Mouse (Mus musculus) midbrain, embryonic 14.5 days (tissue): Measurements from ENCODE around the gene Ap2s1. TPM values are rescaled to one million over a fixed set of nuclear protein-coding genes. Genes with fewer than 3 reads are reported as not detected.
"Not testable (repeated sequence)": the region's sequence is repeated elsewhere in the genome, so short reads cannot be mapped to it uniquely, and the experiment has no call there.

Source experiments
- ATAC-seq: fragments of 200-750 bp; cut with Nextera tagmentation; 2 replicates; pipeline ENCODE4 v1.8.0; 2017; ENCODE audit warnings: moderate number of reproducible peaks, moderate library complexity; ENCODE audit not compliant: low FRiP score, low TSS enrichment
- DNase-seq: peaks from one replicate; pipeline ENCODE4 v3.0.0-alpha.2; 2015
- H3K27ac ChIP-seq: fragments of 300-500 bp; sonication (generic); replicated peaks from 2 replicates; pipeline ENCODE4 v1.5.1; 2014; ENCODE audit warnings: mild to moderate bottlenecking, low read depth, low read length, moderate library complexity
- H3K27me3 ChIP-seq: fragments of 300-500 bp; sonication (generic); 2 replicates; pipeline ENCODE4 v1.6.1; 2014; ENCODE audit warnings: low read length, control low read depth, mixed read lengths; ENCODE audit not compliant: control insufficient read depth, insufficient read depth
- H3K36me3 ChIP-seq: fragments of 300-500 bp; sonication (generic); 2 replicates; pipeline ENCODE4 v1.6.1; 2014; ENCODE audit warnings: low read length, control low read depth; ENCODE audit not compliant: control insufficient read depth, insufficient read depth
- H3K4me1 ChIP-seq: fragments of 300-500 bp; sonication (generic); 2 replicates; pipeline ENCODE4 v1.6.1; 2014; ENCODE audit warnings: mild to moderate bottlenecking, antibody characterized with exemption, low read length, control low read depth; ENCODE audit not compliant: control insufficient read depth, insufficient read depth
- H3K4me2 ChIP-seq: fragments of 300-500 bp; sonication (generic); 2 replicates; pipeline ENCODE4 v1.6.1; 2014; ENCODE audit warnings: mild to moderate bottlenecking, low read length, moderate library complexity
- H3K4me3 ChIP-seq: fragments of 300-500 bp; sonication (generic); replicated peaks from 2 replicates; pipeline ENCODE4 v1.5.1; 2014; ENCODE audit warnings: low read depth, low read length
- H3K9ac ChIP-seq: fragments of 300-500 bp; sonication (generic); replicated peaks from 2 replicates; pipeline ENCODE4 v1.6.1; 2014; ENCODE audit warnings: mild to moderate bottlenecking, low read length, moderate library complexity
- H3K9me3 ChIP-seq: fragments of 300-500 bp; sonication (generic); 2 replicates; pipeline ENCODE4 v1.6.1; 2016; ENCODE audit warnings: low read length, control low read depth, mixed read lengths; ENCODE audit not compliant: control insufficient read depth
- WGBS: fragments of 180-500 bp; shearing (Covaris S2); extraction: QIAGEN DNeasy Blood & Tissue Kit; methylation state at CpG from one replicate; pipeline ENCODE4 v1.1.7; 2014; 5-methylcytosine and 5-hydroxymethylcytosine counted together
- polyA plus RNA-seq: library from polyadenylated mRNA; unstranded; fragments of >200 nt; fragmentation: Nextera tagmentation; extraction: Ambion mirVana; gene quantifications from 2 replicates; pipeline ENCODE4 v1.2.1, GENCODE M21; 2014

Gene Ap2s1
- polyA plus RNA-seq, 1 experiment from 2014 or later, result 431 TPM

- H3K36me3 ChIP-seq, result no peaks in the 10 kb centered on the region
- ATAC-seq (no peak), DNase-seq (no peak)
- no peaks in the 10 kb centered on the region for H3K9me3 ChIP-seq
- no peak overlapping the region for H3K9ac ChIP-seq
- no peak overlapping the region for H3K4me3 ChIP-seq
- H3K4me2 ChIP-seq, result no peak overlapping the region
- no peak overlapping the region for H3K27ac ChIP-seq
- H3K4me1 ChIP-seq, result no peaks in the 10 kb centered on the region
- H3K27me3 ChIP-seq, result no peaks in the 10 kb centered on the region
- WGBS, result 73% methylated on average over 13 of the region's 13 CpGs
Observed at GRCm38 (mm10) chr7:16712633-16713415, 25.4 kb upstream of the Ap2s1 start.

DNA sequence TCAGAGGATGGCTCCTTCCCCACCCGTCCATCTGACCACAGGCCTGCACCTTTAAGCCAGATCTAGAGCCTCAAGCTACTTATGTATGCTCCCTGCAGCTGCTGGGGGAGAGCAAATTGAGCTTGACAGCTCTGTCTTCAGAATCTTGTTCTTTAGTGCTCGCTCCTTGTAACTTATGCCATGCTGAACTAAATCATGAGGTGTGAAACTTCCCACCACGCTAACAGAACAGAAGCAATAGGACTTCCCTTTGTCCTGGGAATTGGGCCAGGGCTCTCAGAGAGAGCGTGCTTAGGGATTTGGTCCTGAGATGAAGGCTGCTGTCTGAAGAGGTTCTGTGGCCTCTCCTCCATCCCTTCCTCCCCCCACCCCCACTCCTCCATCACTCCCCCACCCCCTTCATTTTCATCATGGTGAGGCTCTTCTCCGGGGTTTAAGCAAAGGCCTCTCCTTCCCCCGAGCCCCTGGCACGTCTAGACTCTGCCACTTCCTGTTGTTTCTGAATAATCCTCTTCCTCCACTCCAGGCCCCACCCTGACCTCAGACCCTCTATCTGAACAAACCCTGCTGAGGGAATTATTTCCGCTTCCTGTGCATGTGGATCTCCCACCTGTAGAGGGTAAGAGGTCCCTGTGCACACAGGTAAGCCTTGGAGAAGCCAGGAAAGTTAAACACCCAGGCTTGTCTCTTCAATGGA, 21.6 kb upstream of the Ap2s1 start:
- H3K4me1 ChIP-seq, H3K9me3 ChIP-seq, H3K4me3 ChIP-seq, H3K27ac ChIP-seq, ATAC-seq, H3K27me3 ChIP-seq, DNase-seq, H3K36me3 ChIP-seq, H3K9ac ChIP-seq, H3K4me2 ChIP-seq: not testable (repeated sequence)
- 31% methylated on average over 7 of the region's 8 CpGs for WGBS

DNA sequence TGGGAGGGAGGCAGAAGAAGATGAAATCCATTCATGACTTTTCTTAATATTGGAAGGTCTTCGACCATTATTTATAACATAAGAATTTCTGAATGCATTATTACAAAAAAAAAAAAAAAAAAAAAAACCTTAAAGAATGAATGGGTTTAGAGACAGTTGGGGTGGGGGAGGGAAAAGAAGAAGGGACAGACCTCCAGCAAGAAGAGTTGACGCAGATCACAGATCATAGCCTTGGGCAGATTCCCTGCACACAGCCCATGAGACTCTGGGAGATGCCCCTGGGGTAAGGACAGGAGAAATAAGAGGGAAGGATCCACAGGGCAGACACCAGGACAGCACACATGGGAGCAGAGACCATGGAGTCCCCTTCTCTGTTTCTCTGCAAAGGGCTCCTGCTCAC, 16.6 kb upstream of the Ap2s1 start, which contains the start of gene Ceacam9:
Gene Ceacam9, plus strand, starts transcription at position 301 of the 400 bp plus-strand sequence.
- no peaks in the 10 kb centered on the region for H3K4me1 ChIP-seq
- H3K9ac ChIP-seq, result no peak within 1 kb of the TSS
- no peaks in the 10 kb centered on the region for H3K9me3 ChIP-seq
- H3K4me2 ChIP-seq, result no peak within 1 kb of the TSS
- no peaks in the 10 kb centered on the region for H3K36me3 ChIP-seq
- H3K27ac ChIP-seq, result no peak within 1 kb of the TSS
- 74% methylated on average over 2 of the region's 2 CpGs for WGBS
- ATAC-seq (no peak), DNase-seq (no peak)
- no peak within 1 kb of the TSS for H3K4me3 ChIP-seq
- H3K27me3 ChIP-seq, result no peaks in the 10 kb centered on the region

GRCm38 (mm10) chr7:16722490-16722889, 15.7 kb upstream of the Ap2s1 start:
- H3K27me3 ChIP-seq, ATAC-seq, H3K4me1 ChIP-seq, H3K27ac ChIP-seq, H3K36me3 ChIP-seq, H3K4me2 ChIP-seq, DNase-seq, H3K4me3 ChIP-seq, H3K9me3 ChIP-seq, H3K9ac ChIP-seq: not testable (repeated sequence)
- 66% methylated on average over 3 of the region's 3 CpGs for WGBS

GRCm38 (mm10) chr7:16728596-16729348, 9.4 kb upstream of the Ap2s1 start:
- peak overlapping the region; percentile 15 for H3K4me2 ChIP-seq
- no peaks in the 10 kb centered on the region for H3K27me3 ChIP-seq
- H3K4me1 ChIP-seq, result no peaks in the 10 kb centered on the region; the same call in 1 of the 2 replicates
- H3K36me3 ChIP-seq, result no peaks in the 10 kb centered on the region
- DNase-seq, result peak; percentile 94
- 0 out of 2 replicates have a peak overlapping the region, but pooled peaks have one; percentile 12 for H3K9ac ChIP-seq
- no peaks in the 10 kb centered on the region for H3K9me3 ChIP-seq
- 29% methylated on average over 14 of the region's 14 CpGs for WGBS
- ATAC-seq, result 0 out of 2 replicates have a peak, but pooled peaks have one; percentile 20
- H3K4me3 ChIP-seq, result no peak overlapping the region
- H3K27ac ChIP-seq, result no peak overlapping the region

DNA sequence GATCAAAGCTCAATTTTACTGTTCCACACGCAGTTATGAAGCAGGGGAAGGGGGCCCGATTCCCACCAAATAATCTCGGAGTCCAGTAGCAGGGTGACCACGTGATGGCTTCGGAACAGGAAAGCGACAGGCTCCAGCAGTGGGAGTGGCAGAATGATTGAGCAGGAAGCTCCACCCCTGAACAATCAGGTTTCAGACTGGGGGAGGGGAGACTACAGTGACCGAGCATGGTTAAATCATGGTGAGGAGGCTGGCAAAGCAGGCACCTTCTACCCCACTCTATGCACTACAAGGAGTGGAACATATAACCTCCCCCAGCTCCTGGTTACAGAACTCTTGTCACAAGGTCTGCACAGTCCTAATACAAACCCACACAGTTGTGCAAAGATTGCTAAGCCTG, 8.6 kb upstream of the Ap2s1 start:
- DNase-seq, result peak; percentile 28
- peak overlapping the region; percentile 6; the same call in 1 of the 2 replicates for H3K4me2 ChIP-seq
- not testable (repeated sequence) for H3K9ac ChIP-seq, H3K27me3 ChIP-seq, H3K9me3 ChIP-seq, H3K36me3 ChIP-seq, H3K4me1 ChIP-seq, H3K4me3 ChIP-seq, H3K27ac ChIP-seq, ATAC-seq
- 10% methylated on average over 7 of the region's 7 CpGs for WGBS

DNA sequence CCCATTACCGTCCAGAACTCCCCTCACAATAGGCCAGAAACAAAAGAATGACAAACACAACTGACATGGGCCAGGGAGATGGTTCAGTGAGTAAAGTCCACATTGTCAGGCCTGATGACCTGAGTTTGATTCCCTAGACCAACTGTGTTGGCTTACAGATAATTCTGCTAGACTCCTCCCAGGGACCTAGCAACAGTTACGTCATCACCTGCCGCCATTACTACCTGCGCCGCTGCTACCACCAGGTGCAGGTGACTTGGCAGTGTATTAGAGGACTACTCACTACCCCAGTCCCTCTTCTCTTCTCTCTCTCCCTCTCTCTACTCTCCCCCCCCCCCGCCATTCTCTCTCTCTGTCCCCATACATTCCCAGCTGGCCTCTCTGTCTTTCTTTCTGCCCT, 7.4 kb upstream of the Ap2s1 start:
- no peaks in the 10 kb centered on the region for H3K9me3 ChIP-seq
- whole genome bisulfite sequencing, result 95% methylated on average over 5 of the region's 6 CpGs
- no peak for ATAC-seq
- H3K4me3 ChIP-seq, result no peak overlapping the region
- no peaks in the 10 kb centered on the region for H3K27me3 ChIP-seq
- H3K4me2 ChIP-seq, result no peak overlapping the region
- DNase-seq, result no peak
- no peak overlapping the region for H3K9ac ChIP-seq
- no peak overlapping the region for H3K27ac ChIP-seq
- no peaks in the 10 kb centered on the region for H3K36me3 ChIP-seq
- H3K4me1 ChIP-seq, result no peaks in the 10 kb centered on the region; the same call in 1 of the 2 replicates

- H3K4me2 ChIP-seq, result no peak overlapping the region
- 77% methylated on average over 7 of the region's 7 CpGs for WGBS
- H3K36me3 ChIP-seq, result no peaks in the 10 kb centered on the region
- no peak for DNase-seq
- H3K27ac ChIP-seq, result no peak overlapping the region
- H3K9me3 ChIP-seq, result no peaks in the 10 kb centered on the region
- H3K4me1 ChIP-seq, result no peaks in the 10 kb centered on the region; the same call in 1 of the 2 replicates
- H3K9ac ChIP-seq, result no peak overlapping the region
- H3K27me3 ChIP-seq, result no peaks in the 10 kb centered on the region
- H3K4me3 ChIP-seq, result no peak overlapping the region
- ATAC-seq, result no peak
Observed at GRCm38 (mm10) chr7:16731893-16732422, 6.3 kb upstream of the Ap2s1 start.
